Mouse (Mus musculus): Measurements from ENCODE around the gene Dcun1d4. TPM values are rescaled to one million over a fixed set of nuclear protein-coding genes. Genes with fewer than 3 reads are reported as not detected.

Gene Dcun1d4
- polyA plus RNA-seq, 1 experiment from 2014 or later: 73.0 TPM

- no peaks in the 10 kb centered on the region; the same call in 1 of the 2 replicates for H3K36me3 ChIP-seq (ENCODE audit: control insufficient read depth, insufficient read depth, low read length)
These were observed 31.4 kb downstream of the Dcun1d4 start for GRCm38 (mm10) chr5:73512241-73512640.

GRCm38 (mm10) chr5:73512661-73513060 lies 31.9 kb downstream of the Dcun1d4 start:
- no peak for ATAC-seq (ENCODE audit: low FRiP score)
- Histone ChIP-seq H3K9ac (ENCODE audit: low read depth, low read length) (no peak overlapping the region), H3K4me1 (replicated peaks; ENCODE audit: control insufficient read depth, insufficient read depth, low read length) (no peaks in the 10 kb centered on the region), H3K9me3 (ENCODE audit: control insufficient read depth, low read length) (no peaks in the 10 kb centered on the region), H3K4me3 (ENCODE audit: low read depth, low read length) (no peak overlapping the region), H3K4me2 (replicated peaks; ENCODE audit: low read depth, low read length) (no peak overlapping the region), H3K27me3 (ENCODE audit: control insufficient read depth, insufficient read depth, low read length) (no peaks in the 10 kb centered on the region), H3K36me3 (ENCODE audit: control insufficient read depth, insufficient read depth, low read length) (no peaks in the 10 kb centered on the region; the same call in 1 of the 2 replicates), H3K27ac (ENCODE audit: low read depth, low read length) (no peak overlapping the region)
- WGBS: 87% methylated on average over 9 of the region's 9 CpGs
- DNase-seq (ENCODE audit: low spot score): no peak

More at GRCm38 (mm10) chr5:73512241-73512640, 31.4 kb downstream of the Dcun1d4 start:
- no peak for DNase-seq (ENCODE audit: low spot score)
- ATAC-seq (ENCODE audit: low FRiP score): no peak
- Histone ChIP-seq H3K4me1 (replicated peaks; ENCODE audit: control insufficient read depth, insufficient read depth, low read length) (no peaks in the 10 kb centered on the region), H3K4me2 (replicated peaks; ENCODE audit: low read depth, low read length) (no peak overlapping the region), H3K9me3 (ENCODE audit: control insufficient read depth, low read length) (no peaks in the 10 kb centered on the region), H3K27ac (ENCODE audit: low read depth, low read length) (no peak overlapping the region), H3K4me3 (ENCODE audit: low read depth, low read length) (no peak overlapping the region), H3K27me3 (ENCODE audit: control insufficient read depth, insufficient read depth, low read length) (no peaks in the 10 kb centered on the region), H3K9ac (ENCODE audit: low read depth, low read length) (no peak overlapping the region)
- 94% methylated on average over 1 of the region's 1 CpGs for WGBS

- 89% methylated on average over 2 of the region's 2 CpGs for WGBS
- ATAC-seq (ENCODE audit: low FRiP score) (no peak), DNase-seq (ENCODE audit: low spot score) (no peak)
- Histone ChIP-seq H3K9ac (ENCODE audit: low read depth, low read length) (no peak overlapping the region), H3K36me3 (ENCODE audit: control insufficient read depth, insufficient read depth, low read length) (no peaks in the 10 kb centered on the region; the same call in 1 of the 2 replicates), H3K27ac (ENCODE audit: low read depth, low read length) (no peak overlapping the region), H3K4me1 (replicated peaks; ENCODE audit: control insufficient read depth, insufficient read depth, low read length) (no peaks in the 10 kb centered on the region), H3K9me3 (ENCODE audit: control insufficient read depth, low read length) (no peaks in the 10 kb centered on the region), H3K4me3 (ENCODE audit: low read depth, low read length) (no peak overlapping the region), H3K27me3 (ENCODE audit: control insufficient read depth, insufficient read depth, low read length) (no peaks in the 10 kb centered on the region), H3K4me2 (replicated peaks; ENCODE audit: low read depth, low read length) (no peak overlapping the region)
These were observed 33.4 kb downstream of the Dcun1d4 start for GRCm38 (mm10) chr5:73514202-73514601.

- no peaks in the 10 kb centered on the region for H3K9me3 ChIP-seq (ENCODE audit: control insufficient read depth, low read length)
- ATAC-seq (ENCODE audit: low FRiP score) (no peak), DNase-seq (ENCODE audit: low spot score) (no peak)
- WGBS: 94% methylated on average over 5 of the region's 5 CpGs
- H3K27ac ChIP-seq (ENCODE audit: low read depth, low read length): no peak overlapping the region
- H3K4me3 ChIP-seq (ENCODE audit: low read depth, low read length): no peak overlapping the region
- no peaks in the 10 kb centered on the region for H3K36me3 ChIP-seq (ENCODE audit: control insufficient read depth, insufficient read depth, low read length)
- no peaks in the 10 kb centered on the region for H3K27me3 ChIP-seq (ENCODE audit: control insufficient read depth, insufficient read depth, low read length)
- no peak overlapping the region for H3K9ac ChIP-seq (ENCODE audit: low read depth, low read length)
- H3K4me1 ChIP-seq (replicated peaks; ENCODE audit: control insufficient read depth, insufficient read depth, low read length): no peaks in the 10 kb centered on the region
- no peak overlapping the region for H3K4me2 ChIP-seq (replicated peaks; ENCODE audit: low read depth, low read length)
These were observed 36.5 kb downstream of the Dcun1d4 start for GRCm38 (mm10) chr5:73517299-73517698.

- no peak overlapping the region for H3K4me2 ChIP-seq (replicated peaks; ENCODE audit: low read depth, low read length)
- H3K4me3 ChIP-seq (ENCODE audit: low read depth, low read length): no peak overlapping the region
- no peaks in the 10 kb centered on the region for H3K4me1 ChIP-seq (replicated peaks; ENCODE audit: control insufficient read depth, insufficient read depth, low read length)
- H3K9ac ChIP-seq (ENCODE audit: low read depth, low read length): no peak overlapping the region
- no peak overlapping the region for H3K27ac ChIP-seq (ENCODE audit: low read depth, low read length)
- no peaks in the 10 kb centered on the region for H3K36me3 ChIP-seq (ENCODE audit: control insufficient read depth, insufficient read depth, low read length)
- 95% methylated on average over 8 of the region's 8 CpGs for WGBS
- no peaks in the 10 kb centered on the region for H3K27me3 ChIP-seq (ENCODE audit: control insufficient read depth, insufficient read depth, low read length)
- DNase-seq (ENCODE audit: low spot score): no peak
- no peak for ATAC-seq (ENCODE audit: low FRiP score)
- no peaks in the 10 kb centered on the region for H3K9me3 ChIP-seq (ENCODE audit: control insufficient read depth, low read length)
These were observed 37.8 kb downstream of the Dcun1d4 start for GRCm38 (mm10) chr5:73518424-73519211.

- Histone ChIP-seq H3K9ac (ENCODE audit: low read depth, low read length) (no peak overlapping the region), H3K9me3 (ENCODE audit: control insufficient read depth, low read length) (no peaks in the 10 kb centered on the region), H3K4me3 (ENCODE audit: low read depth, low read length) (no peak overlapping the region), H3K4me1 (replicated peaks; ENCODE audit: control insufficient read depth, insufficient read depth, low read length) (no peaks in the 10 kb centered on the region), H3K27me3 (ENCODE audit: control insufficient read depth, insufficient read depth, low read length) (no peaks in the 10 kb centered on the region), H3K4me2 (replicated peaks; ENCODE audit: low read depth, low read length) (no peak overlapping the region), H3K27ac (ENCODE audit: low read depth, low read length) (no peak overlapping the region), H3K36me3 (ENCODE audit: control insufficient read depth, insufficient read depth, low read length) (no peaks in the 10 kb centered on the region)
- DNase-seq (ENCODE audit: low spot score): no peak
- ATAC-seq (ENCODE audit: low FRiP score): no peak
- WGBS: 86% methylated on average over 4 of the region's 4 CpGs
These were observed 40.0 kb downstream of the Dcun1d4 start for GRCm38 (mm10) chr5:73520787-73521186.

GRCm38 (mm10) chr5:73523227-73523626 lies 42.4 kb downstream of the Dcun1d4 start:
- Histone ChIP-seq H3K4me3 (ENCODE audit: low read depth, low read length) (no peak overlapping the region), H3K4me2 (replicated peaks; ENCODE audit: low read depth, low read length) (no peak overlapping the region), H3K36me3 (ENCODE audit: control insufficient read depth, insufficient read depth, low read length) (no peaks in the 10 kb centered on the region), H3K27ac (ENCODE audit: low read depth, low read length) (no peak overlapping the region), H3K4me1 (replicated peaks; ENCODE audit: control insufficient read depth, insufficient read depth, low read length) (no peaks in the 10 kb centered on the region), H3K27me3 (ENCODE audit: control insufficient read depth, insufficient read depth, low read length) (no peaks in the 10 kb centered on the region), H3K9me3 (ENCODE audit: control insufficient read depth, low read length) (no peaks in the 10 kb centered on the region), H3K9ac (ENCODE audit: low read depth, low read length) (no peak overlapping the region)
- ATAC-seq (ENCODE audit: low FRiP score) (no peak), DNase-seq (ENCODE audit: low spot score) (no peak)
- WGBS: 87% methylated on average over 10 of the region's 10 CpGs

GRCm38 (mm10) chr5:73524300-73525000 lies 43.6 kb downstream of the Dcun1d4 start:
- Histone ChIP-seq H3K4me2 (replicated peaks; ENCODE audit: low read depth, low read length) (no peak overlapping the region), H3K4me1 (replicated peaks; ENCODE audit: control insufficient read depth, insufficient read depth, low read length) (no peaks in the 10 kb centered on the region), H3K4me3 (ENCODE audit: low read depth, low read length) (no peak overlapping the region), H3K27me3 (ENCODE audit: control insufficient read depth, insufficient read depth, low read length) (no peaks in the 10 kb centered on the region), H3K9ac (ENCODE audit: low read depth, low read length) (no peak overlapping the region), H3K9me3 (ENCODE audit: control insufficient read depth, low read length) (no peaks in the 10 kb centered on the region), H3K36me3 (ENCODE audit: control insufficient read depth, insufficient read depth, low read length) (no peaks in the 10 kb centered on the region; the same call in 1 of the 2 replicates), H3K27ac (ENCODE audit: low read depth, low read length) (no peak overlapping the region)
- 81% methylated on average over 4 of the region's 4 CpGs for WGBS
- ATAC-seq (ENCODE audit: low FRiP score): no peak
- no peak for DNase-seq (ENCODE audit: low spot score)

Data from hindbrain, embryonic 11.5 days (tissue).